Mouse (Mus musculus) liver, embryonic 14.5 days (tissue): ENCODE results near the gene Ifna1.

Source experiments
- CTCF ChIP-seq: IDR thresholded peaks from 2 replicates; pipeline ENCODE4 v1.5.1; 2016; ENCODE audit warnings: antibody characterized with exemption, low read depth, control low read depth
- EP300 ChIP-seq: IDR thresholded peaks from 2 replicates; pipeline ENCODE4 v1.6.1; 2016; ENCODE audit warnings: antibody characterized with exemption, low read depth

- TF ChIP-seq EP300 (no peak), CTCF (no peak)
Observed at GRCm38 (mm10) chr4:88878772-88879171, 28.9 kb downstream of the Ifna1 start.
